Mouse (Mus musculus) bone marrow macrophage, adult 2 months (primary cell): Measurements from ENCODE around the gene Anks3.

ENCODE experiments used
- CTCF ChIP-seq: IDR thresholded peaks from 2 replicates; pipeline ENCODE4 v1.5.1; 2012; ENCODE audit warnings: low read depth, mild to moderate bottlenecking, low read length, moderate library complexity
- POLR2A ChIP-seq: IDR thresholded peaks from 2 replicates; pipeline ENCODE4 v1.6.1; 2012; ENCODE audit warnings: mild to moderate bottlenecking, low read depth, low read length, borderline replicate concordance

DNA sequence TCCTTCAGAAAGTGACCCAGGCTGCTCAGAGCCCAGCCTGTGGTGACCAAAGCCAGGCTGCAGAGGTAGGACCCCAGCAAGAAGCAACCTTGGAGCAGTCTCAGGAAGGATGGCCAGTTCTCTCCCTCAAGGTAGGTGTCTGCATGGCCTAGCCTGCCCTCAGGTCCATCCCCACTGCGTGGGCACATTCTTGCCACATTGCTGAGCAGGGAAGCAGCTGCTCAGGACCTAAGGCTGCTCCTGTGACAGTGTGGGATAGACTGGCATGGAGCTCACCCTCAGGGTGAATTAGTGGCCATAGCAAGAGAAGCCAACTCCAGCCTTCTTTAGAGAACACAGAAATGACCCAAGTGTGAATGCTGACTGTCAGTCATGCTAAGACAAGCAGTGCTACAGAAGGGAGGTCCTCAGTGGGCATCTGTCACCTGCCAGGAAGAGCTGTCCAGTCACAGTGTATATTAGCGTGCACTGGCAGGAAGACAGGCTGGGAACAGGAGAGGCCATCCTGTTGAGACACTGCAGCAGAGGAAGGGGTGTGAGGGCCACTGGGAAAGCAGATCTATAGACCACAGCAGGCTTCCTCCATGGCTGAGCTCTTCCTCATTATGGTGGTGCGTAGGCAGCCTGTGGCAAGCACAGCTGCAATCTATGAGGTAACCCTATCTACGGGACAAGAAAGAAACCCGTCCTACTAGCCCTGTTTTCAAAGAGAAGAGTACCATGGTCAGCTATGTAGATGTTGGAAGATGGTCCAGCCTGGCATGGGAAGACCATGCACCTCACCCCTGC lies 5.2 kb upstream of the Anks3 start:
- TF ChIP-seq POLR2A (no peak), CTCF (no peak)
